Mouse (Mus musculus) hindbrain, embryonic 12.5 days (tissue): Measurements from ENCODE around the gene Disc1. TPM values are rescaled to one million over a fixed set of nuclear protein-coding genes. Genes with fewer than 3 reads are reported as not detected.

Experiments used
- ATAC-seq: fragments of 200-750 bp; cut with Nextera tagmentation; 2 replicates; pipeline ENCODE4 v1.8.0; 2017; ENCODE audit warnings: moderate TSS enrichment; ENCODE audit not compliant: low FRiP score
- H3K27ac ChIP-seq: fragments of 300-500 bp; sonication (generic); 2 replicates; pipeline ENCODE4 v1.5.1; 2016; ENCODE audit warnings: mild to moderate bottlenecking
- H3K27me3 ChIP-seq: fragments of 300-500 bp; sonication (generic); 2 replicates; pipeline ENCODE4 v1.6.1; 2016; ENCODE audit warnings: mild to moderate bottlenecking
- H3K36me3 ChIP-seq: fragments of 300-500 bp; sonication (generic); 2 replicates; pipeline ENCODE4 v1.6.1; 2016; ENCODE audit warnings: mild to moderate bottlenecking
- H3K4me1 ChIP-seq: fragments of 300-500 bp; sonication (generic); 2 replicates; pipeline ENCODE4 v1.6.1; 2016
- H3K4me2 ChIP-seq: fragments of 300-500 bp; sonication (generic); replicated peaks from 2 replicates; pipeline ENCODE4 v1.6.1; 2016; ENCODE audit warnings: mild to moderate bottlenecking
- H3K4me3 ChIP-seq: fragments of 300-500 bp; sonication (generic); 2 replicates; pipeline ENCODE4 v1.5.1; 2016; ENCODE audit warnings: mild to moderate bottlenecking
- H3K9ac ChIP-seq: fragments of 300-500 bp; sonication (generic); 2 replicates; pipeline ENCODE4 v1.6.1; 2016; ENCODE audit warnings: mild to moderate bottlenecking, moderate library complexity
- H3K9me3 ChIP-seq: fragments of 300-500 bp; sonication (generic); replicated peaks from 2 replicates; pipeline ENCODE4 v1.6.1; 2016; ENCODE audit warnings: mild to moderate bottlenecking
- WGBS: fragments of 180-500 bp; shearing (Covaris S2); methylation state at CpG from one replicate; pipeline ENCODE4 v1.1.7; 2016; 5-methylcytosine and 5-hydroxymethylcytosine counted together
- polyA plus RNA-seq: library from polyadenylated mRNA; unstranded; fragments of >200 nt; fragmentation: Nextera tagmentation; extraction: Ambion mirVana; gene quantifications from 2 replicates; pipeline ENCODE4 v1.2.1, GENCODE M21; 2016

Gene Disc1
- polyA plus RNA-seq, 1 experiment from 2014 or later: 2.8 TPM

- Histone ChIP-seq H3K4me2 (no peak overlapping the region), H3K27me3 (peaks cover 6% of the 10 kb centered on the region), H3K4me3 (no peak overlapping the region), H3K9me3 (no peaks in the 10 kb centered on the region), H3K36me3 (no peaks in the 10 kb centered on the region), H3K27ac (no peak overlapping the region), H3K9ac (no peak overlapping the region), H3K4me1 (peaks cover 33% of the 10 kb centered on the region)
- WGBS: 78% methylated on average over 14 of the region's 14 CpGs
- no peak for ATAC-seq
Observed at GRCm38 (mm10) chr8:125196573-125197094, 142.6 kb downstream of the Disc1 start.

DNA sequence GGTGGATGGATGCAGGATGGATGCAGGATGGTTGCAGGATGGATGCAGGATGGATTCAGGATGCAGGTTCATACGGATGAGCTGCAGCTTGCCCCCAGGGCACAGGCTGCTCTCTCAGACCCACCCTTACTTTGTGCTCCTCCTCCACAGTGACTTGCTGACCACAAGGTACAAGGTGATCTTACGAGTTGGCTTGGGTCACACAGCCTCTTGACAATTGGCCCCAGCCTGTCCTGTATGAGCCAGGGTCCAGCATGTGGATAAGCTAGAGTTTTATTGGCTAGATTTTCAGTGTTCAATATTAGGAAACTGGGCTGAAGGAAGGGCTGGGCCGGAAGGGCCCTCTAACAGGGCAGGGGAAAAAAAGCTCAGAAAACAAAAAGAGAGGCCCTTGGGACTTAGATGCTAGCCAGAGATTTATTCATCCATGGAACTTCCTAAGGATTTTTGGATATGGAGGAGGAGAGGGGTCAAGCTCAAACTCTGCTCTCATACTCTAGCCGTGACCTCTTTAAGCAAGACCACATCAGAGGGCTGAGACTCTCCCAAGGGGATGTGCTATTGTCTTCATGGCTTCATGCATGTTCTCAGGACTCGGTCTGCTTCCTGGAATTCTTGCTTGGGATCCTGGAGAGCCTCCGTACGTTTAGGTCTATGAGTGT is 143.5 kb downstream of the Disc1 start:
- WGBS: 67% methylated on average over 7 of the region's 7 CpGs
- Histone ChIP-seq H3K27me3 (peaks cover 6% of the 10 kb centered on the region), H3K4me3 (no peak overlapping the region), H3K9me3 (no peaks in the 10 kb centered on the region), H3K4me2 (no peak overlapping the region), H3K9ac (no peak overlapping the region), H3K27ac (no peak overlapping the region), H3K4me1 (peaks cover 33% of the 10 kb centered on the region), H3K36me3 (no peaks in the 10 kb centered on the region)
- ATAC-seq: no peak

DNA sequence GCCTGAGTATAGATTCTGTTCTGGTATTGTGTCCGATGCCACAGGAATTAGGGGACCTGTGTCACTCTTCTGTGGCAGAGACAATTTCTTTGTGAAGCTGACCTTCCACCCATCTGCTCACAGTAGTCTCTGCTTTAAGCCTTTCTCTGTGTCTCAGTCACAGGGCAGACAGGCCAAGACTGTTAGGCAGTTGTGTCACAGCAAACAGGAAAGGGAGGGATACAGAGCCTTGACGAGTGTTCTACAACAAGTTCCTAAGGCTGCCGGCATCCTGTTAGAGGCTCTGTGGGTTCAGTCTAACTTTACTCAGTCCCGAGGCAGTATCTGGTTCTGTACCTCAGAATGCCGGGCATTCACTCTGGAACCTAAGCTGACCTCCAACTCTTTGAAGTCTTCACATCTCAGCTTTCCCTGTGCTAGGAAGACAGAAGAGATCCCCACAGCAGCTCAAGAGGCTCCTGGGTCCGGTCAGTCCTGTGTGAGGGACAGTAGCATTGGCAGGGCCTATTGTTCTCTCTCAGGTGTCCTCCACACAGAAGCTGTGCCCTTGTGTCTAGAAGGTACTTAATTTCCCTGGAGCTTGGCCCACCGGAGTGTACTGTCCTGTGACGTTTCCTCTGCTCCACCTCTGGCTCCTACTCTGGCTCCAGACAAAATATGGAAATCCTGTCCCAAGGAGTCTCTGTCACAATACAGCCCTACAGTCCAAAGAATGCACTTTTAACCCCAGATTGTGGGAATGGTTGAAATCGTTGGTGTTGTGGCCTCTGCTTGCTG is 144.6 kb downstream of the Disc1 start:
- Histone ChIP-seq H3K27ac (0 out of 2 replicates have a peak overlapping the region, but pooled peaks have one; percentile 44), H3K9me3 (no peaks in the 10 kb centered on the region), H3K4me1 (peaks cover 33% of the 10 kb centered on the region), H3K4me2 (no peak overlapping the region), H3K9ac (no peak overlapping the region), H3K36me3 (no peaks in the 10 kb centered on the region), H3K27me3 (0 out of 2 replicates have a peak, but pooled peaks cover 3% of the 10 kb centered on the region), H3K4me3 (no peak overlapping the region)
- no peak for ATAC-seq
- WGBS: 79% methylated on average over 9 of the region's 9 CpGs

- no peak for ATAC-seq
- no peak overlapping the region for H3K4me3 ChIP-seq
- no peak overlapping the region for H3K4me2 ChIP-seq
- no peak overlapping the region for H3K9ac ChIP-seq
- H3K9me3 ChIP-seq: no peaks in the 10 kb centered on the region
- H3K27ac ChIP-seq: 0 out of 2 replicates have a peak overlapping the region, but pooled peaks have one; percentile 7
- H3K4me1 ChIP-seq: peaks cover 33% of the 10 kb centered on the region
- H3K36me3 ChIP-seq: no peaks in the 10 kb centered on the region
- 0 out of 2 replicates have a peak, but pooled peaks cover 3% of the 10 kb centered on the region for H3K27me3 ChIP-seq
- 77% methylated on average over 16 of the region's 16 CpGs for WGBS
Observed at GRCm38 (mm10) chr8:125199197-125199939, 145.4 kb downstream of the Disc1 start.

- Histone ChIP-seq H3K4me3 (no peak overlapping the region), H3K27me3 (0 out of 2 replicates have a peak, but pooled peaks cover 3% of the 10 kb centered on the region), H3K36me3 (no peaks in the 10 kb centered on the region), H3K9ac (no peak overlapping the region), H3K9me3 (no peaks in the 10 kb centered on the region), H3K27ac (0 out of 2 replicates have a peak overlapping the region, but pooled peaks have one; percentile 7), H3K4me1 (peaks cover 26% of the 10 kb centered on the region), H3K4me2 (no peak overlapping the region)
- WGBS: 74% methylated on average over 13 of the region's 13 CpGs
- peak; percentile 35; the same call in 1 of the 2 replicates for ATAC-seq
Observed at GRCm38 (mm10) chr8:125200273-125200863, 146.4 kb downstream of the Disc1 start.

DNA sequence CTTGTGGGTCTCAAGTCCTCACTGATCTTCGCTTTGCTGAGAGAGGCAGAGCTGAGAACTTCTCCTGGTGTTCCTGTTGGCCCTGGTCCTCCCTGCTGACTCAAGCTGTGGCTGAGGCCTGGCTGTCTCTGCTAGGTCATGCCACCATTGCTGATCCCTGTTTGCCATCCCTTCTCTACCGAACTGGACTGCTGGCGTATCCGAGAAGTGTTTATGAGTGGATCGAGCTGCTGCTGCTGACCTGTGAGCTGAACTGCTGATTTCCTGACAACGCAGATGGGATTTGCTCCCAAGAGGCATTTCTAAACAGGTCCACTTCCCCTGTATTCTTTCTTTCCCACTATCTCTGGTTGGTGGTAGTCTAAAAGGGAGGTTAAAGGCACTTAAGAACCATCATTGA is 147.7 kb downstream of the Disc1 start:
- no peak overlapping the region for H3K27ac ChIP-seq
- no peaks in the 10 kb centered on the region for H3K9me3 ChIP-seq
- H3K36me3 ChIP-seq: no peaks in the 10 kb centered on the region
- no peak overlapping the region for H3K4me2 ChIP-seq
- no peak for ATAC-seq
- no peak overlapping the region for H3K4me3 ChIP-seq
- H3K9ac ChIP-seq: no peak overlapping the region
- H3K27me3 ChIP-seq: 0 out of 2 replicates have a peak, but pooled peaks cover 7% of the 10 kb centered on the region
- peaks cover 26% of the 10 kb centered on the region for H3K4me1 ChIP-seq
- WGBS: 71% methylated on average over 6 of the region's 6 CpGs

GRCm38 (mm10) chr8:125203016-125203415 is 149.0 kb downstream of the Disc1 start:
- Histone ChIP-seq H3K27ac (no peak overlapping the region), H3K27me3 (0 out of 2 replicates have a peak, but pooled peaks cover 7% of the 10 kb centered on the region), H3K4me2 (no peak overlapping the region), H3K9ac (no peak overlapping the region), H3K36me3 (no peaks in the 10 kb centered on the region), H3K4me3 (no peak overlapping the region), H3K4me1 (peaks cover 27% of the 10 kb centered on the region), H3K9me3 (no peaks in the 10 kb centered on the region)
- ATAC-seq: no peak
- WGBS: 77% methylated on average over 9 of the region's 9 CpGs

GRCm38 (mm10) chr8:125205556-125205955 is 151.6 kb downstream of the Disc1 start:
- ATAC-seq: no peak

GRCm38 (mm10) chr8:125206391-125206790 is 152.4 kb downstream of the Disc1 start:
- 58% methylated on average over 8 of the region's 8 CpGs for WGBS
- Histone ChIP-seq H3K36me3 (no peaks in the 10 kb centered on the region), H3K4me3 (no peak overlapping the region), H3K9ac (no peak overlapping the region), H3K4me2 (no peak overlapping the region), H3K9me3 (no peaks in the 10 kb centered on the region), H3K27me3 (0 out of 2 replicates have a peak, but pooled peaks cover 7% of the 10 kb centered on the region), H3K27ac (no peak overlapping the region), H3K4me1 (peaks cover 9% of the 10 kb centered on the region; the same call in 1 of the 2 replicates)
- ATAC-seq: no peak

More at GRCm38 (mm10) chr8:125205556-125205955, 151.6 kb downstream of the Disc1 start:
- no peak overlapping the region for H3K27ac ChIP-seq
- no peaks in the 10 kb centered on the region for H3K36me3 ChIP-seq
- no peaks in the 10 kb centered on the region for H3K9me3 ChIP-seq
- H3K4me1 ChIP-seq: peaks cover 13% of the 10 kb centered on the region
- 0 out of 2 replicates have a peak, but pooled peaks cover 4% of the 10 kb centered on the region for H3K27me3 ChIP-seq
- H3K4me3 ChIP-seq: no peak overlapping the region
- WGBS: 92% methylated on average over 4 of the region's 4 CpGs
- H3K9ac ChIP-seq: no peak overlapping the region
- no peak overlapping the region for H3K4me2 ChIP-seq

DNA sequence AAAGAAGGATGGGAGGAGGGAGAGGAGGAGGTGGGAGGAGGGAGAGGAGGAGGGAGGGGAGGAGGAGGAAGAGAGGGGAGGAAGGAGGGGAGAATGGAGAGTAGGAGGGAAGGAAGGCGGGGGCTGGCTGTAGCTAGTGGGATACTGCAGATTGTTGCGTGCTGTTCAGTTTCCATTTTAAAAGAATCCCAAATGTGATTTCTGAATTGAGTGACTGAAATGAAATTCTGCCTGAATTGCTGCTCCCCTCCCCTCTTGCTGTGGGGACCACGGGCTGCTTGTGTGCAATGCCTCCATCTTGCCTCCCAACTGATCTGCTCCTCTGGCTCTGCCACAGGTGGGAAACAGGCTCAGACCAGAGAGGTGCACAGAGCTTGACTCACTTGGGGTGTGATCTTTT is 153.0 kb downstream of the Disc1 start:
- ATAC-seq: no peak
- no peaks in the 10 kb centered on the region for H3K36me3 ChIP-seq
- WGBS: 63% methylated on average over 3 of the region's 3 CpGs

DNA sequence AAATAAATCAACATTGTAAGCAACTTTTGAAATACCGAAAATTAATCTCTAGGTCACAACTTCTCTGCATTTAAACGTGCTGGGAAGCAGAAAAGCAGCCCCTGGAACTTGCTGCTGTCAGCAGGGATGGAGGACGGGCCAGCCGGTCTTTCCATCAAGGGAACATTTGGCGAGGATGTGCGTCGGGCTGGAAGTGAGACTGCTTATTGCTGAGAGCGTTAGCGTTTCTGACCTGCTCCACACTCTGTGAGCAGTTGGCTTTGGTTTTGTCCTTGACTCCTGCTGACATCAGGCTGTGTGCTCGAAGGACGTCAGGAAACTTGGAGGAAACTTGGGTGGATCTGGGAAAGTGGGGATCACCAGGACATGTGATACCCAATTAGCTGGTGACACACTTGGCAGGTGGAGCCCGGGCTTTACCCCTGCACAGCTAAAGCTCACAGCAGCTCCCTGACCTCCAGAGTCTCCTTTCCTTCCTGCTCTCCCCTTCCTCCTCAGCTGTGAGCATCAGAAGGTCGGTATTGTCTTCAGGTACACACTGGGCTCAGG is 158.7 kb downstream of the Disc1 start:
- Histone ChIP-seq H3K4me2 (no peak overlapping the region), H3K36me3 (no peaks in the 10 kb centered on the region), H3K4me1 (peaks cover 6% of the 10 kb centered on the region), H3K27me3 (0 out of 2 replicates have a peak, but pooled peaks cover 3% of the 10 kb centered on the region), H3K9ac (no peak overlapping the region), H3K4me3 (no peak overlapping the region), H3K9me3 (no peaks in the 10 kb centered on the region), H3K27ac (no peak overlapping the region)
- WGBS: 54% methylated on average over 13 of the region's 13 CpGs
- no peak for ATAC-seq

More for the DNA sequence above, 153.0 kb downstream of the Disc1 start:
- Histone ChIP-seq H3K4me2 (no peak overlapping the region), H3K4me1 (peaks cover 9% of the 10 kb centered on the region; the same call in 1 of the 2 replicates), H3K4me3 (no peak overlapping the region), H3K9me3 (no peaks in the 10 kb centered on the region), H3K27ac (no peak overlapping the region), H3K9ac (no peak overlapping the region), H3K27me3 (0 out of 2 replicates have a peak, but pooled peaks cover 7% of the 10 kb centered on the region)
